Mouse (Mus musculus) frontal cortex, adult 2 months (tissue): ENCODE measurements around the gene Wdfy4. TPM values are rescaled to one million over a fixed set of nuclear protein-coding genes. Genes with fewer than 3 reads are reported as not detected.
A peak's percentile ranks its signal among the peaks of the same experiment; 100 is the strongest.

Source experiments
- DNase-seq, 2 experiments: peaks; one replicate each; pipeline ENCODE4 v3.0.0; 2022; ENCODE audit warnings: low spot score in 1 of 2; ENCODE audit errors: extremely low spot score in 1 of 2
- polyA plus RNA-seq: library from polyadenylated mRNA; depleted of rRNA; stranded (reverse); fragments of >200 nt; gene quantifications from 2 replicates; pipeline ENCODE4 v1.2.3, GENCODE M21; 2012

Wdfy4 gene
- polyA plus RNA-seq, 1 experiment: 0.82 TPM

- peak in 1 of 2 experiments; percentile 21 for DNase-seq
These were observed 190.2 kb downstream of the Wdfy4 start for GRCm38 (mm10) chr14:32994954-32995636.

GRCm38 (mm10) chr14:32991082-32991481, 194.2 kb downstream of the Wdfy4 start, which contains the start of gene Lrrc18:
TSS of gene Lrrc18 (plus strand) at chr14:32991382.
- no peak for DNase-seq

- DNase-seq: no peak
These were observed 198.6 kb downstream of the Wdfy4 start for GRCm38 (mm10) chr14:32986659-32987058.

GRCm38 (mm10) chr14:32984176-32984738, 201.1 kb downstream of the Wdfy4 start:
- no peak for DNase-seq

GRCm38 (mm10) chr14:32970700-32971099, 214.6 kb downstream of the Wdfy4 start:
- DNase-seq: no peak

GRCm38 (mm10) chr14:32964742-32965141, 220.6 kb downstream of the Wdfy4 start:
- DNase-seq: no peak

- DNase-seq: peak; percentile 14 to 82
These were observed 224.8 kb downstream of the Wdfy4 start for GRCm38 (mm10) chr14:32960481-32960880.

- no peak for DNase-seq
These were observed 226.6 kb downstream of the Wdfy4 start for GRCm38 (mm10) chr14:32958671-32959070.

- peak in 1 of 2 experiments; percentile 26 for DNase-seq
These were observed 228.8 kb downstream of the Wdfy4 start for GRCm38 (mm10) chr14:32956486-32956885.

GRCm38 (mm10) chr14:32950312-32951301, 234.7 kb downstream of the Wdfy4 start:
- DNase-seq: no peak

GRCm38 (mm10) chr14:32947512-32947911, 237.8 kb downstream of the Wdfy4 start:
- DNase-seq: peak; percentile 67 to 71

GRCm38 (mm10) chr14:32939217-32939616, 246.1 kb downstream of the Wdfy4 start:
- DNase-seq: no peak

GRCm38 (mm10) chr14:32934064-32934463, 251.2 kb downstream of the Wdfy4 start:
- DNase-seq: no peak

- no peak for DNase-seq
These were observed 253.1 kb downstream of the Wdfy4 start for GRCm38 (mm10) chr14:32932220-32932619.

- no peak for DNase-seq
These were observed 253.6 kb downstream of the Wdfy4 start for GRCm38 (mm10) chr14:32931709-32932108.

- peak; percentile 53 for DNase-seq
These were observed 261.4 kb downstream of the Wdfy4 start for GRCm38 (mm10) chr14:32923871-32924270.

GRCm38 (mm10) chr14:32917919-32918318, 267.4 kb downstream of the Wdfy4 start:
- no peak for DNase-seq

GRCm38 (mm10) chr14:32915360-32915759, 269.9 kb downstream of the Wdfy4 start:
- no peak for DNase-seq

GRCm38 (mm10) chr14:32911187-32911586, 274.1 kb downstream of the Wdfy4 start:
- no peak for DNase-seq
